Mouse (Mus musculus) ES-E14 (cell line): ENCODE measurements around the gene Tex33. TPM values are rescaled to one million over a fixed set of nuclear protein-coding genes. Genes with fewer than 3 reads are reported as not detected.
A peak's percentile ranks its signal among the peaks of the same experiment; 100 is the strongest.

Source experiments
- DNase-seq: peaks from one replicate; pipeline ENCODE4 v3.0.0-alpha.2; 2013; ENCODE audit warnings: low read depth, low spot score
- H3K27ac ChIP-seq: 2 replicates; pipeline ENCODE4 v1.5.1; 2012; ENCODE audit warnings: low read depth, mild to moderate bottlenecking, low read length, moderate library complexity, mixed read lengths; ENCODE audit not compliant: poor library complexity, insufficient read depth, severe bottlenecking
- H3K36me3 ChIP-seq: 2 replicates; pipeline ENCODE4 v1.6.1; 2012; ENCODE audit warnings: mild to moderate bottlenecking, low read length, moderate library complexity, mixed read lengths; ENCODE audit not compliant: control insufficient read depth, poor library complexity, insufficient read depth, severe bottlenecking
- H3K4me1 ChIP-seq, 2 experiments: fragments of 150-350 bp in 1 of 2; sonication (generic) in 1 of 2; 2 replicates each; pipeline ENCODE4 v1.6.1; 2012; ENCODE audit warnings: low read length in 2 of 2, mild to moderate bottlenecking in 1 of 2, mixed read lengths in 1 of 2; ENCODE audit not compliant: control insufficient read depth in 2 of 2, insufficient read depth in 2 of 2, poor library complexity in 1 of 2
- H3K4me3 ChIP-seq, 2 experiments: fragments of 150-350 bp in 1 of 2; sonication (generic) in 1 of 2; 2 replicates each; pipeline ENCODE4 v1.5.1; 2012; ENCODE audit warnings: low read length in 2 of 2, low read depth in 1 of 2, mild to moderate bottlenecking in 1 of 2, mixed read lengths in 1 of 2; ENCODE audit not compliant: insufficient read depth in 1 of 2, poor library complexity in 1 of 2, severe bottlenecking in 1 of 2
- H3K9ac ChIP-seq: 2 replicates; pipeline ENCODE4 v1.6.1; 2012; ENCODE audit warnings: low read depth, mild to moderate bottlenecking, low read length, mixed read lengths; ENCODE audit not compliant: poor library complexity, insufficient read depth, severe bottlenecking
- H3K9me3 ChIP-seq: fragments of 150-350 bp; sonication (generic); 2 replicates; pipeline ENCODE4 v1.6.1; 2012; ENCODE audit warnings: low read depth, mild to moderate bottlenecking, low read length; ENCODE audit not compliant: control insufficient read depth, insufficient read depth
- CHD2 ChIP-seq: IDR thresholded peaks from 2 replicates; pipeline ENCODE4 v1.6.1; 2014; ENCODE audit warnings: mild to moderate bottlenecking, low read depth, low read length, inconsistent platforms
- HCFC1 ChIP-seq: IDR thresholded peaks from 2 replicates; pipeline ENCODE4 v1.6.1; 2012; ENCODE audit warnings: low read length, inconsistent platforms, borderline replicate concordance; ENCODE audit not compliant: insufficient read depth
- MAFK ChIP-seq: IDR thresholded peaks from 2 replicates; pipeline ENCODE4 v1.6.1; 2014; ENCODE audit warnings: mild to moderate bottlenecking, low read depth, low read length, inconsistent platforms; ENCODE audit not compliant: insufficient read depth
- ZC3H11A ChIP-seq: IDR thresholded peaks from 2 replicates; pipeline ENCODE4 v1.6.1; 2012; ENCODE audit warnings: low read depth, mild to moderate bottlenecking, inconsistent platforms, low read length, borderline replicate concordance
- ZNF384 ChIP-seq: IDR thresholded peaks from 2 replicates; pipeline ENCODE4 v1.6.1; 2012; ENCODE audit warnings: low read depth, low read length, inconsistent platforms
- in situ Hi-C, 2 experiments: fragments of 600-800 bp; cut with MboI; formaldehyde crosslinking; loops; one replicate each; pipeline ENCODE4 v1.15.1; 2025; ENCODE audit warnings: low sequenced_read_pairs in 2 of 2, inconsistent platforms in 1 of 2; ENCODE audit not compliant: unreplicated experiment in 2 of 2
- total RNA-seq: library from RNA; depleted of rRNA; stranded (reverse); fragments of 300-350 nt; gene quantifications from 2 replicates; pipeline ENCODE4 v1.2.3, GENCODE M21; 2012

Gene Tex33
- total RNA-seq, 1 experiment = not detected

- no peak overlapping the region for H3K27ac ChIP-seq
- H3K4me3 ChIP-seq = no peak overlapping the region
- DNase-seq = no peak
- H3K4me1 ChIP-seq = peaks cover 0 to 20% of the 10 kb centered on the region in 2 experiments; a peak in 2 of 4 replicates
- no peak overlapping the region for H3K9ac ChIP-seq
- peaks cover 13% of the 10 kb centered on the region; the same call in 1 of the 2 replicates for H3K36me3 ChIP-seq
- in situ Hi-C loops = no loop called here
- TF ChIP-seq HCFC1 (no peak), ZC3H11A (peak; percentile 34; the same call in 1 of the 2 replicates)
- H3K9me3 ChIP-seq = no peaks in the 10 kb centered on the region
Observed at GRCm38 (mm10) chr15:78434896-78435520, 39.3 kb upstream of the Tex33 start.

GRCm38 (mm10) chr15:78431541-78432121, 35.9 kb upstream of the Tex33 start:
- no peak for DNase-seq
- Histone ChIP-seq H3K9me3 (no peaks in the 10 kb centered on the region), H3K36me3 (peaks cover 13% of the 10 kb centered on the region; the same call in 1 of the 2 replicates), H3K9ac (no peak overlapping the region), H3K27ac (no peak overlapping the region), H3K4me1 (peaks cover 0 to 9% of the 10 kb centered on the region in 2 experiments; a peak in 2 of 4 replicates), H3K4me3 (no peak overlapping the region)
- in situ Hi-C loops = no loop called here
- TF ChIP-seq ZNF384 (no peak), MAFK (no peak), ZC3H11A (no peak), CHD2 (no peak), HCFC1 (no peak)

- no peak overlapping the region for H3K27ac ChIP-seq
- H3K9ac ChIP-seq = no peak overlapping the region
- H3K9me3 ChIP-seq = no peaks in the 10 kb centered on the region
- peaks cover 13% of the 10 kb centered on the region; the same call in 1 of the 2 replicates for H3K36me3 ChIP-seq
- no peak overlapping the region for H3K4me3 ChIP-seq
- peaks cover 0 to 7% of the 10 kb centered on the region in 2 experiments; a peak in 2 of 4 replicates for H3K4me1 ChIP-seq
- no peak for TF ChIP-seq ZNF384
- no peak for TF ChIP-seq MAFK
- no peak for TF ChIP-seq CHD2
- no peak for TF ChIP-seq ZC3H11A
- TF ChIP-seq HCFC1 = no peak
- DNase-seq = no peak
- in situ Hi-C loops = no loop called here
Observed at GRCm38 (mm10) chr15:78430874-78431273, 35.2 kb upstream of the Tex33 start.

- no peak overlapping the region for H3K27ac ChIP-seq
- no peak for TF ChIP-seq CHD2
- no peak for TF ChIP-seq HCFC1
- no peak for TF ChIP-seq ZNF384
- no peak for TF ChIP-seq ZC3H11A
- TF ChIP-seq MAFK = no peak
- H3K4me3 ChIP-seq = no peak overlapping the region
- no peak for DNase-seq
- in situ Hi-C loops = no loop called here
- no peak overlapping the region for H3K9ac ChIP-seq
- H3K4me1 ChIP-seq = peaks cover 0 to 5% of the 10 kb centered on the region in 2 experiments; a peak in 3 of 4 replicates
- H3K36me3 ChIP-seq = peaks cover 9% of the 10 kb centered on the region; the same call in 1 of the 2 replicates
- no peaks in the 10 kb centered on the region for H3K9me3 ChIP-seq
Observed at GRCm38 (mm10) chr15:78429871-78430622, 34.3 kb upstream of the Tex33 start.
